Mouse (Mus musculus) left cerebral cortex, adult 8-10 months (tissue): ENCODE data around the gene Uba3. TPM values are rescaled to one million over a fixed set of nuclear protein-coding genes. Genes with fewer than 3 reads are reported as not detected.

Source experiments
- DNase-seq, 2 experiments: peaks; one replicate each; pipeline ENCODE4 v3.0.0; 2022; ENCODE audit warnings: low spot score in 2 of 2
- total RNA-seq, 4 experiments: library from RNA; stranded (reverse); gene quantifications; 2 replicates each; pipeline ENCODE4 v1.2.4; 2022

Gene Uba3
- total RNA-seq, 4 experiments from 2014 or later = 69.9 to 73.9 (median 72.3) TPM

DNA sequence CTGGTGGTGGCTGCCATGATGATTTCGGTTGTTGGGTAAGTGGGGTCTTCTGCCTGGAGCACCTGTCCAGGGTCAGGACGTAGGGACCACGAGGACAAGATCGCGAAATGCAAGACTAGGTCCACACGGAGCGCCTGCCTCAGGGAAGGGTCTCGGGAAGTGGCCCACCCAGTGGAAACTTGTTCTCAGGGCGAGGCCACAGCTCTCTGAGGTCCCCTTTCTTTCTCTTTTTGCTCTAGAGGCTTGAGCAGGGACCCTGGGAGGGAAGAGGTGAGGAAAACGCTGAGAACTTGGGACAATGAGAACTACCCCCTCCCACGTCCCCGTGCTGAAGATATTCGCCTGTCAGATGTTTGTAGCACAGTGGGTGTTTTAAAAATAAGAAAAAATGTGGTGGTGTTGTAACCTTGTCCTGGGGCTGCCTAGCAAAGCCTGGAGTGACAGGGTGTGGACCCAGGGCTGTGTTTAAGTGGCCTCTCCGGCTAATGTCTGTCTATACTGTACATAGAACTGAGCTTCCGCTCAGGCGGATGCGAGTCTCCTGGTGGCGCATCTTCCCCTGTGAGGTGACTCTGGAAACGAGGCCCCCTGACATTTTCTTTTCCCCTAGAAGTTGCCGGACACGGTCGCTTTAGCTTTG, 5.6 kb upstream of the Uba3 start:
- DNase-seq = no peak

GRCm38 (mm10) chr6:97210191-97210961, 4.9 kb upstream of the Uba3 start, which contains the start of gene Arl6ip5:
Arl6ip5 (plus strand) TSS chr6:97210689.
- DNase-seq = peak; percentile 68 to 84

GRCm38 (mm10) chr6:97209751-97210150, 4.3 kb upstream of the Uba3 start:
- no peak for DNase-seq

DNA sequence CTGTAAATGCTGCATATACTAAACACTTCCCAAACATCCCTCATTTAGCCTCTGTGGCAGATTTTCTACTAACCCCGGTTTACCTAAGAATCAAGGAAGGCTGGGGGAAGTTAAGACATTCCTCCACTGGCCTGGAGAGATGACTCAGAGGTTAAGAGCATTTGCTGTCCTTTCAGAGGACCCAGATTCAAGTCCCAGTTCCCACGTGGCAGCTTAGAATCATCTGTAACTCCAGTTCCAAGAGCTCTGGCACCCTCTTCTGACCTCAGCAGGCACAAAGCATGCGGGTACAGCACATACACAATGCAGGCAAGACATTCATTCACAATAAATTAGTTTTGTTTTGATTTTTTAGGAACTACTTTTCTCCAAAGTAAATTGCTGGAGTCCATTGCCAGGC, 3.8 kb upstream of the Uba3 start:
- DNase-seq = no peak

GRCm38 (mm10) chr6:97208406-97208805, 3.0 kb upstream of the Uba3 start:
- DNase-seq = no peak

DNA sequence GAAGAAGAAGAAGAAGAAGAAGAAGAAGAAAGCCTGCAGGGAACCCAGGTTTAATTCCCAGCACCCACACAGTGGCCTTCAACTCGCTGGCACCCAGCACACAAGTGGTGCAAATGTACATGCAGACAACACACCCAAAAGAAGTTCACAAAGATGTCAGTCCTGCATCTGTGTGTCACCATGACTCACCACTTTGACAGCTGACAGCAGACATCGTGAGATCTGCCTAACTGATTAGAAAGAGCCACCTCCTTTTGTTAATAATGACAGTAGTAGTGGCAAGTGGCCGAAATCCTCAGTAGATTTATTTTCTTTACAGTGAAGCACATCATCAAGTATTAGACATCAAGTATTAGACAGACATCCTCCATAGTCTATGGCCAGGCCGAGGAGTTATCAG, 1.6 kb upstream of the Uba3 start:
- no peak for DNase-seq

DNA sequence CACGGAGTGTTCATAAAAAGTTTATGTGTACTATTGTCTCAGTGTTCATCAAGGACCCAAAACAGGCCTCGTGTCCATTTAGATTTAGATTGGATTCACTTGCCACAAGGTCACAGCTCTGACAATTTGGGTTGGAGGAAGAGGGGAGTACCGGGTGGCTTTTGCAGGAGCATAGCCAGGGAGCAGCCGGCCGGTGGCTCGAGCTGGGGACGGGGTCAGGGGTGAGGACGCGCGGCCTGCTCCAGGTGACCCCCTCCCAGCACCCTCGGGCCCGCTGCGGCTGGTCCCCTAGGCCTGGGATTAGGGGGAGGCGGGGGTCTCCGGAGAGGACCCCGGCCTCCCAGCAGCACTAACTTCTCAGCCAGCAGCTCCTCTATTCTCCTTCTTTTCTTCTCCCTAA, 495 bp downstream of the Uba3 start:
- DNase-seq = no peak

- no peak for DNase-seq
Observed at GRCm38 (mm10) chr6:97204252-97204869, 1.1 kb downstream of the Uba3 start.

DNA sequence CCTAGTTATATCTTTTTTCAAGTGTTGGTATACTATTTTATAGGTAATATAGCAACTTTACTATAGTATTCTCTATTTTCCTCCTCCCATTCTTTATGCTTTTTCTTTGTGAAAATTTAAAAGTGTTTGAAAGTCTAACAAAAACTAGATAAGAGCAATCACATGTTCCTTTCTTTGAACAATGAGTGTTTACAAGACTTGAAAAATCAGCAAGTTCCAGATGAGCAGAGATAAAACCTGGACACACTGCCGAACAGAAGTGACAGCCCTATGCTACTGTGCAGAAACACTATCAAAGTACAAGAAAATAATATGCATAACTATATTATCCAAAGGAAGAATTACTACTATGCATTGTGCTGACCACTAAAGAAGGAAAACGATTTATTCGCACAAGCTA, 3.0 kb downstream of the Uba3 start:
- no peak for DNase-seq

- DNase-seq = no peak
Observed at GRCm38 (mm10) chr6:97200437-97200836, 5.0 kb downstream of the Uba3 start.

GRCm38 (mm10) chr6:97179367-97179828, 26.0 kb downstream of the Uba3 start:
- no peak for DNase-seq

DNA sequence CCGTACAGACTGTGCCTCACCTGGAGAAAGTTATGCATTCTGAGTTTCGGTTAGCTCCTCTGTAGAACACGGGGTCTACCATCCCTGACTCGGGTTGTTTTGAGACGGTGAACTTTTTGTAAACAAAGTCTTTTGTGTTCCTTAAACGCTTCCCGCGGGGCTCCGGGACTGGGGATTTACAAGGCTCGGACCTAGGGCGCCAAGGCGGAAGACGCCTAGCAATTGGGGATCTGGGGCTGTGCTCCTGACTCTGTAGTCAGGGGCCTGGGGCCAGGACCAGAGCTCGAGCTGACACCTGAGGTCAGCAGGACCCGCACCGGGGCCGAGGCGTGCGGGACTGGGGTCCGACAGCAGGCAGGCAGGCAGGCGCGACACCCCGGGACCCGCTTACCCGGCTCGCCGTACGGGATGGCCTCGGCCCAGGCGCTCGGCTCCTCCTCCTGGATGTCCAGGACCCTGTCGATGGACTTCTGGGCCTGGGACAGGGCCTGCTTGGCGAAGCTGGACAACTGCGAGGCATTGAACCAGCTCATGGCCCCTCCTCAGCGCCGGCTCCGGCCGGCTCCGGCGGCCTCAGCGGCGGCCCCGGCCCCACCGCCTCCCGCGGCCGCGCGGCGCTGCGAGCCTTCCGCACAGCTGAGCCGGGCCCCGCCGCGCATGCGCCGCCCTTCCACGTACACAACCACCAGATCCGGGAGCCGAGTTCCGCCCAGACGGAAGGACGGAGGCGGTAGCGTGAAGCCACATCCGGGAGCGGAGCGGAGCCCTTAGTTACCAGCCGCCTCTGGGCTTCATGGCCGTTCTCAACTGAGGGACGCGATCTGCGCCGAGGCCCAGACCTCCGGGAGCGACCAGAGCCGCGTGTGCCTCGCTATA, 26.7 kb downstream of the Uba3 start, which contains the start of gene Tmf1:
Gene Tmf1 (minus strand): TSS at position 632 of the 876 bp plus-strand sequence.
- DNase-seq = peak; percentile 87 to 96

- DNase-seq = no peak
Observed at GRCm38 (mm10) chr6:97175716-97176115, 29.7 kb downstream of the Uba3 start.

- DNase-seq = no peak
Observed at GRCm38 (mm10) chr6:97150156-97150555, 55.3 kb downstream of the Uba3 start.

GRCm38 (mm10) chr6:97149721-97150120, 55.7 kb downstream of the Uba3 start:
- DNase-seq = no peak

DNA sequence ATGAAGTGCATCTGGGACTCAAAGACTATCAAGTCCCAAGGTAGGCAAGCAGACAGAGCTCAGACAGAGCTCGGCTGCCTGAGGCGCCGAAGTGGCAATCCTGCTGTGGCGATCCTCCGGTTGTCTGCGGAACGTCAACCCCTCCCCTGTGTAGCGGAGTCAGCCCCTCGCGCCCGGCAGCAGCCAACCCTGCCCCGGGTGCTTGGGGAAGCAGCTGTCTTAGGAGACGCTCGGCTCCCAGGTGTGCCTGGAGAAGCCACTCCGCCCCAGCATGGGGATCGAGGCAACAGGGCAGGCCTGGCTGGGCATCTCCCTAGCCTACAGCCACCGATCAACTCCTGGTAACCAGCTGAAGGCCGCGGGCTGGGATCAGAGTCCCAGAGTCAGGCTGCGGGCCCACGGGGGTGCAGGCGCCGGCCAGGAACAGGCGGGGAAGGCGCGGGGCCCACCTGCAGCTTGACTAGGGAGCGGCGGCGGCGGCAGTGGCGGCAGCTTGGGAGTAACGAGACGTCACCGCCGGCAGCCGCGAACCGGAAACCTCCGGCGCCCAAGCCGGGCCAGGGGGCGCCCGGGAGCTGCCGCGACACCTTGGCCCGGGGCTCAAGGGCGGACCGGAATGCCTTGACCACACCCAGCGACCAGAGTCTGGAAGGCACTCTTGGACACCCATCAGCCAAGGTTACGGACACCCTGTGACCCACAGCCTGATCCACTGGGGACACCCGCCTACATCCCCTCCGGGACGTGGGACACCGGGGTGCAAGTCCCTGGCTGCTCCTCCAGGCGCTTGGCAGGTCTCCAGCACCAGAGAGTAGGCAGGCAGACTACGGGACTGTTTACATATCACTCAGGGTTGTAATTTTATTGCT, 56.8 kb downstream of the Uba3 start, which contains the start of gene Eogt:
Gene Eogt (minus strand): TSS at position 800 of the 869 bp plus-strand sequence.
- DNase-seq = peak; percentile 59 to 62

DNA sequence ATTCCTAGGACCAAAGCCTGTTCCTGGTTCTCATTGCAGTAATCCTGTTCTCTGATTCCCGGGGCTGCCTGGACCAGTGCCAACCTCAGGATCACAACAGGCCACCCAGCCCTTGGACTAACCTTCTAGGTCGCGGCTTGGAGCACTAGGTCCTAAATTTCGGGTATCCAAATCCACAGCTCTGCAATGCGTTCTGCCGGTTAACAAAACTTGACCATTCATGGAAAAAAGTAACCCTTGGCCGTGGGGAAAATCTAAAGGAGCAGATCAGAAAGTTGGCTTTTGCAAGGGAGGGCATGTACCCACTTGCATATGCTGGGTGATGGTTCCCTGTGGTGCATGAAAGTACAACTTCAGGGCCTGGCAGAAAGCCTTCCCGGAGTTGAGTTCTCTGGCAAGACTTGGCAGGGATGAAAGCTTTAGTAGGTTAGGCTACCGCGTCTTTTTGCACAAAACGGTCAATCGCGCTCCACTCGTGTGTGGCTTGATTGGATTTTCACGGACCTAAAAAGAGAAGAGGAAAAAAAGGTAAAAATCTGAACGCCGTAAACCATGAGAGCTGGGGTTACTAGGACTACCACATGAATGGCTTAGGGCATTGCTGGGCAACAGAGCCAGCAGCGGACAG, 57.6 kb downstream of the Uba3 start:
- DNase-seq = peak; percentile 17 to 28

GRCm38 (mm10) chr6:97145156-97145555, 60.3 kb downstream of the Uba3 start:
- no peak for DNase-seq

- no peak for DNase-seq
Observed at GRCm38 (mm10) chr6:97144359-97144758, 61.1 kb downstream of the Uba3 start.

DNA sequence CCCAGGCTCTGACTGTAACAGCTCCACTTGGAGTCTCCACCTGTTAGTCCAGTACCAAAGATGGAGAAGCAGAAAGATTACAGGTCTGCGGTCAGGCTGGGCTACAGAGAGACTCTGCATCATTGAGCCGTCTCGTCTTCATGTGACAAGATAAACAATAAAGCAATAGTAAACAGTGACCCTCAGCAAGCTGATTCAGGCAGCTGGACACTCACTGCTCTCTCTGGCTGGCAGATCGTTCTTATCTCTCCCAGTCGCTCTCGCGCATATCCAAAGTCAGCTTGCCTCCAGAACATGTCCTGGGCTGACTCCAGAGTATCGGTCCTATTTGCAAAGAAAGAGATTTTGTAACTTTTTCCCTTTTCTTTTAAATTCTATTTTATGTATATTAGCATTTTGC, 62.8 kb downstream of the Uba3 start:
- no peak for DNase-seq
